Mouse (Mus musculus): ENCODE measurements at regions not wholly inside any gene's neighbourhood (a gene's known extent, or its start where the extent isn't known, plus 50 kb on each side); places are given as distances from the start of the nearest gene placed in this dataset.
"Not testable (repeated sequence)": the region's sequence is repeated elsewhere in the genome, so short reads cannot be mapped to it uniquely, and the experiment has no call there.

GRCm38 (mm10) chr17:63699537-63699936, 163.3 kb upstream of the Fer start:
- intact Hi-C loops (cut with DNase I), result no loop called here

- intact Hi-C loops (cut with DNase I), result no loop called here
Observed at GRCm38 (mm10) chr17:63704991-63705390, 157.9 kb upstream of the Fer start.

GRCm38 (mm10) chr17:63712937-63713336, 149.9 kb upstream of the Fer start:
- intact Hi-C loops (cut with DNase I), result no loop called here

- intact Hi-C loops (cut with DNase I), result no loop called here
Observed at GRCm38 (mm10) chr17:63715687-63716086, 147.2 kb upstream of the Fer start.

GRCm38 (mm10) chr17:63716161-63716560, 146.7 kb upstream of the Fer start:
- intact Hi-C loops (cut with DNase I), result no loop called here

GRCm38 (mm10) chr17:63717051-63717578, 145.7 kb upstream of the Fer start:
- intact Hi-C loops (cut with DNase I), result no loop called here

GRCm38 (mm10) chr17:63718972-63719715, 143.7 kb upstream of the Fer start:
- intact Hi-C loops (cut with DNase I), result no loop called here

GRCm38 (mm10) chr17:63719771-63720170, 143.1 kb upstream of the Fer start:
- intact Hi-C loops (cut with DNase I), result no loop called here

GRCm38 (mm10) chr17:63720883-63721282, 142.0 kb upstream of the Fer start:
- intact Hi-C loops (cut with DNase I), result no loop called here

GRCm38 (mm10) chr17:63722434-63723004, 140.3 kb upstream of the Fer start:
- intact Hi-C loops (cut with DNase I), result no loop called here

- intact Hi-C loops (cut with DNase I), result no loop called here
Observed at GRCm38 (mm10) chr17:63738206-63738605, 124.7 kb upstream of the Fer start.

- intact Hi-C loops (cut with DNase I), result no loop called here
Observed at GRCm38 (mm10) chr17:63739710-63740109, 123.2 kb upstream of the Fer start.

- intact Hi-C loops (cut with DNase I), result not testable (repeated sequence)
Observed at GRCm38 (mm10) chr17:63749257-63749656, 113.6 kb upstream of the Fer start.

GRCm38 (mm10) chr17:63754399-63754798, 108.5 kb upstream of the Fer start:
- intact Hi-C loops (cut with DNase I), result no loop called here

- intact Hi-C loops (cut with DNase I), result no loop called here
Observed at GRCm38 (mm10) chr17:63757896-63758695, 104.8 kb upstream of the Fer start.

- intact Hi-C loops (cut with DNase I), result no loop called here
Observed at GRCm38 (mm10) chr17:63758817-63759404, 104.0 kb upstream of the Fer start.

- intact Hi-C loops (cut with DNase I), result no loop called here
Observed at GRCm38 (mm10) chr17:63761058-63761457, 101.8 kb upstream of the Fer start.

- intact Hi-C loops (cut with DNase I), result no loop called here
Observed at GRCm38 (mm10) chr17:63771111-63771510, 91.8 kb upstream of the Fer start.

GRCm38 (mm10) chr17:63784381-63785116, 78.3 kb upstream of the Fer start:
- intact Hi-C loops (cut with DNase I), result no loop called here

- intact Hi-C loops (cut with DNase I), result no loop called here
Observed at GRCm38 (mm10) chr17:63786444-63786843, 76.4 kb upstream of the Fer start.

- intact Hi-C loops (cut with DNase I), result no loop called here
Observed at GRCm38 (mm10) chr17:63794352-63794751, 68.5 kb upstream of the Fer start.

All from adrenal gland (tissue).